Comparison of ENCODE assay signal across 11 mouse cellular contexts in genomic region chr10:94828734-94829230, GRCm38 (mm10).
DNase-seq lines count a peak whose midpoint lies in the region; ATAC-seq and TF ChIP-seq lines count a peak whose summit lies in the region.
"Had no signal": no experiment of that assay in that cellular context is flagged by ENCODE, and none has a peak within 500 bp of the region (broad histone marks: within the 10 kb centered on the region; RNA-seq: fewer than 3 reads in every experiment).

No protein-coding gene starts in this region.

- no peak overlapping the region for H3K9ac ChIP-seq in liver, embryonic 14.5 days (replicated peaks)
- H3K9ac ChIP-seq in MEL (ENCODE audit: control insufficient read depth, low read depth, low read length, poor library complexity, severe bottlenecking) = 0 out of 2 replicates have a peak overlapping the region, but pooled peaks have one; percentile 17
- H3K9ac ChIP-seq: hindbrain, embryonic 12.5 days; limb, embryonic 12.5 days had no signal

- H3K9me3 ChIP-seq in liver, embryonic 14.5 days (ENCODE audit: control insufficient read depth, low read length) = no peaks in the 10 kb centered on the region
- H3K9me3 ChIP-seq in MEL (replicated peaks; ENCODE audit: insufficient read depth, low read length) = no peaks in the 10 kb centered on the region
- H3K9me3 ChIP-seq: hindbrain, embryonic 12.5 days; limb, embryonic 12.5 days had no signal

- WGBS in liver, embryonic 14.5 days (ENCODE audit: insufficient replicate concordance) = 67% methylated on average over 7 of the region's 7 CpGs
- 62% methylated on average over 7 of the region's 7 CpGs for WGBS in macrophage (ENCODE audit: missing documents)

- H3K4me1 ChIP-seq in liver, embryonic 14.5 days (replicated peaks; ENCODE audit: control insufficient read depth in 2 of 2, insufficient read depth in 2 of 2, low read length in 1 of 2) = peaks cover 0 to 5% of the 10 kb centered on the region in 2 experiments; a peak in 2 of 4 replicates
- H3K4me1 ChIP-seq in MEL (ENCODE audit: control insufficient read depth in 1 of 2, insufficient read depth in 2 of 2, low read length in 2 of 2) = peaks cover 10 to 18% of the 10 kb centered on the region in 2 experiments; a peak in 3 of 4 replicates

- TF ChIP-seq RAD21 in MEL (IDR thresholded peaks at IDR 0.05; ENCODE audit: low read depth, low read length) = no peak

- no peak for TF ChIP-seq EP300 in liver, embryonic 14.5 days (IDR thresholded peaks at IDR 0.05; ENCODE audit: low read depth)
- no peak for TF ChIP-seq EP300 in MEL (IDR thresholded peaks at IDR 0.05; ENCODE audit: low read depth in 1 of 2, low read length in 2 of 2)

- DNase-seq in heart, adult 11 months = peak; percentile 92
- DNase-seq in heart, postnatal 10 days = no peak
- DNase-seq in liver, embryonic 14.5 days (ENCODE audit: low read depth in 3 of 3, low spot score in 3 of 3) = no peak
- DNase-seq in liver (no peak), MEL (ENCODE audit: low read depth, low spot score) (no peak)
- no peak for DNase-seq in adrenal gland, adult 2 months
- DNase-seq in spleen, postnatal 36 days (ENCODE audit: low spot score in 2 of 2) = no peak
- DNase-seq: retina, postnatal 1 day had no signal

- no peaks in the 10 kb centered on the region for H3K27me3 ChIP-seq in liver, embryonic 14.5 days (ENCODE audit: control insufficient read depth, insufficient read depth, low read length)
- H3K27me3 ChIP-seq in MEL (ENCODE audit: control insufficient read depth in 1 of 2, insufficient read depth in 2 of 2, low read length in 2 of 2) = no peaks in the 10 kb centered on the region
- H3K27me3 ChIP-seq: hindbrain, embryonic 12.5 days; limb, embryonic 12.5 days had no signal

- H3K79me2 ChIP-seq in MEL (ENCODE audit: control insufficient read depth, insufficient read depth, low read length, poor library complexity) (no peaks in the 10 kb centered on the region), macrophage (ENCODE audit: inconsistent target) (no peaks in the 10 kb centered on the region)

- TF ChIP-seq POLR2A in MEL (IDR thresholded peaks at IDR 0.05; ENCODE audit: control insufficient read depth in 1 of 2, insufficient read depth in 1 of 2, low read depth in 1 of 2, low read length in 2 of 2, poor library complexity in 1 of 2) = no peak

- H3K36me3 ChIP-seq in liver, embryonic 14.5 days (replicated peaks; ENCODE audit: control insufficient read depth, insufficient read depth, low read depth) = no peaks in the 10 kb centered on the region
- peaks cover 16 to 20% of the 10 kb centered on the region in 2 experiments for H3K36me3 ChIP-seq in MEL (ENCODE audit: control insufficient read depth in 1 of 2, insufficient read depth in 2 of 2, low read length in 2 of 2)
- peaks cover 50% of the 10 kb centered on the region for H3K36me3 ChIP-seq in macrophage (ENCODE audit: inconsistent target)
- H3K36me3 ChIP-seq: limb, embryonic 12.5 days had no signal

- intact Hi-C loops in heart, postnatal 10 days (cut with DNase I) = no loop called here

- H3K27ac ChIP-seq in liver, embryonic 14.5 days = no peak overlapping the region
- peak overlapping the region; percentile 64 for H3K27ac ChIP-seq in MEL (ENCODE audit: control insufficient read depth, low read depth, low read length)
- H3K27ac ChIP-seq in macrophage = peak overlapping the region; percentile 64
- H3K27ac ChIP-seq: hindbrain, embryonic 12.5 days had no signal

- no peak overlapping the region for H3K4me3 ChIP-seq in liver, embryonic 14.5 days (ENCODE audit: insufficient read depth in 1 of 2, low read depth in 2 of 2, low read length in 2 of 2)
- H3K4me3 ChIP-seq in MEL (ENCODE audit: control insufficient read depth in 1 of 2, insufficient read depth in 1 of 2, low read depth in 2 of 2, low read length in 2 of 2) = peak overlapping the region in 1 of 2 experiments; percentile 1; a peak in 1 of 4 replicates
- H3K4me3 ChIP-seq in macrophage (ENCODE audit: inconsistent target) = no peak overlapping the region; the same call in 1 of the 2 replicates
- H3K4me3 ChIP-seq: hindbrain, embryonic 12.5 days; limb, embryonic 12.5 days had no signal

- ATAC-seq in liver, embryonic 14.5 days (ENCODE audit: insufficient read depth) = no peak

- no peak for TF ChIP-seq CTCF in liver, embryonic 14.5 days (IDR thresholded peaks at IDR 0.05; ENCODE audit: low read depth)
- TF ChIP-seq CTCF in MEL (IDR thresholded peaks at IDR 0.05 in 2 of 3, conservative IDR thresholded peaks at IDR 0.05 in 1 of 3; ENCODE audit: control insufficient read depth in 1 of 3, insufficient read depth in 1 of 3, low read depth in 2 of 3, low read length in 3 of 3, poor library complexity in 1 of 3, severe bottlenecking in 1 of 3) = no peak

- peak overlapping the region; percentile 6; the same call in 1 of the 2 replicates for H3K4me2 ChIP-seq in liver, embryonic 14.5 days (ENCODE audit: low read depth)
- H3K4me2 ChIP-seq: hindbrain, embryonic 12.5 days; limb, embryonic 12.5 days had no signal

TF ChIP-seq in MEL, 35 proteins besides CTCF, POLR2A, EP300 and RAD21:
- TF ChIP-seq ETS1 (IDR thresholded peaks at IDR 0.05; ENCODE audit: low read depth, low read length) (no peak), POLR2AphosphoS5 (IDR thresholded peaks at IDR 0.05; ENCODE audit: borderline replicate concordance, low read depth, low read length) (no peak), E2F4 (IDR thresholded peaks at IDR 0.05; ENCODE audit: borderline replicate concordance, low read depth, low read length) (no peak), SIN3A (IDR thresholded peaks at IDR 0.05; ENCODE audit: low read length) (peak; percentile 7; the same call in 1 of the 2 replicates)
